Mouse (Mus musculus) liver, embryonic 13.5 days (tissue): Measurements from ENCODE around the gene Anks6. TPM values are rescaled to one million over a fixed set of nuclear protein-coding genes. Genes with fewer than 3 reads are reported as not detected.

ENCODE experiments used
- ATAC-seq: fragments of 200-750 bp; cut with Nextera tagmentation; 2 replicates; pipeline ENCODE4 v1.8.0; 2017; ENCODE audit warnings: low read depth, mild to moderate bottlenecking, moderate number of reproducible peaks, moderate library complexity
- DNase-seq: peaks from one replicate; pipeline ENCODE4 v3.0.0; 2022
- H3K27ac ChIP-seq: fragments of 300-500 bp; sonication (generic); 2 replicates; pipeline ENCODE4 v1.5.1; 2015; ENCODE audit warnings: moderate library complexity, mild to moderate bottlenecking, inconsistent platforms
- H3K27me3 ChIP-seq: fragments of 300-500 bp; sonication (generic); 2 replicates; pipeline ENCODE4 v1.6.1; 2015; ENCODE audit warnings: mild to moderate bottlenecking, inconsistent platforms
- H3K36me3 ChIP-seq: fragments of 300-500 bp; sonication (generic); 2 replicates; pipeline ENCODE4 v1.6.1; 2015; ENCODE audit warnings: mild to moderate bottlenecking, inconsistent platforms
- H3K4me1 ChIP-seq: fragments of 300-500 bp; sonication (generic); replicated peaks from 2 replicates; pipeline ENCODE4 v1.6.1; 2015; ENCODE audit warnings: inconsistent platforms
- H3K4me2 ChIP-seq: fragments of 300-500 bp; sonication (generic); 2 replicates; pipeline ENCODE4 v1.6.1; 2015; ENCODE audit warnings: inconsistent platforms, mild to moderate bottlenecking, moderate library complexity
- H3K4me3 ChIP-seq: fragments of 300-500 bp; sonication (generic); replicated peaks from 2 replicates; pipeline ENCODE4 v1.5.1; 2015; ENCODE audit warnings: mild to moderate bottlenecking, inconsistent platforms
- H3K9ac ChIP-seq: fragments of 300-500 bp; sonication (generic); 2 replicates; pipeline ENCODE4 v1.6.1; 2015; ENCODE audit warnings: mild to moderate bottlenecking, inconsistent platforms
- H3K9me3 ChIP-seq: fragments of 300-500 bp; sonication (generic); replicated peaks from 2 replicates; pipeline ENCODE4 v1.6.1; 2016; ENCODE audit warnings: inconsistent platforms
- WGBS: fragments of 180-500 bp; shearing (Covaris S2); methylation state at CpG from one replicate; pipeline ENCODE4 v1.1.7; 2015; ENCODE audit not compliant: insufficient replicate concordance; 5-methylcytosine and 5-hydroxymethylcytosine counted together
- polyA plus RNA-seq: library from polyadenylated mRNA; unstranded; fragments of >200 nt; fragmentation: Nextera tagmentation; extraction: Ambion mirVana; gene quantifications from 2 replicates; pipeline ENCODE4 v1.2.1, GENCODE M21; 2015

The Anks6 gene
- polyA plus RNA-seq, 1 experiment from 2014 or later, result 0.10 TPM

- no peak overlapping the region for H3K9ac ChIP-seq
- H3K4me3 ChIP-seq, result no peak overlapping the region
- DNase-seq (no peak), ATAC-seq (no peak)
- no peak overlapping the region for H3K4me2 ChIP-seq
- 79% methylated on average over 10 of the region's 10 CpGs for WGBS
- H3K9me3 ChIP-seq, result no peaks in the 10 kb centered on the region
- H3K36me3 ChIP-seq, result no peaks in the 10 kb centered on the region
- H3K27ac ChIP-seq, result no peak overlapping the region
- no peaks in the 10 kb centered on the region for H3K27me3 ChIP-seq
- H3K4me1 ChIP-seq, result no peaks in the 10 kb centered on the region
Measured at GRCm38 (mm10) chr4:47039586-47039985, 17.6 kb downstream of the Anks6 start.

GRCm38 (mm10) chr4:47037321-47037657, 19.9 kb downstream of the Anks6 start:
- no peaks in the 10 kb centered on the region for H3K27me3 ChIP-seq
- H3K27ac ChIP-seq, result no peak overlapping the region
- peak; percentile 28 for DNase-seq
- no peak overlapping the region for H3K9ac ChIP-seq
- H3K36me3 ChIP-seq, result no peaks in the 10 kb centered on the region
- no peak for ATAC-seq
- no peaks in the 10 kb centered on the region for H3K9me3 ChIP-seq
- no peaks in the 10 kb centered on the region for H3K4me1 ChIP-seq
- 9% methylated on average over 5 of the region's 5 CpGs for WGBS
- no peak overlapping the region for H3K4me2 ChIP-seq
- H3K4me3 ChIP-seq, result no peak overlapping the region

GRCm38 (mm10) chr4:47036486-47037320, 20.5 kb downstream of the Anks6 start:
- no peaks in the 10 kb centered on the region for H3K9me3 ChIP-seq
- H3K9ac ChIP-seq, result no peak overlapping the region
- no peaks in the 10 kb centered on the region for H3K4me1 ChIP-seq
- 53% methylated on average over 13 of the region's 13 CpGs for WGBS
- H3K36me3 ChIP-seq, result no peaks in the 10 kb centered on the region
- no peak overlapping the region for H3K27ac ChIP-seq
- H3K4me2 ChIP-seq, result no peak overlapping the region
- ATAC-seq (no peak), DNase-seq (no peak)
- H3K27me3 ChIP-seq, result no peaks in the 10 kb centered on the region
- no peak overlapping the region for H3K4me3 ChIP-seq

GRCm38 (mm10) chr4:47035536-47035935, 21.7 kb downstream of the Anks6 start:
- Histone ChIP-seq H3K4me1 (no peaks in the 10 kb centered on the region), H3K4me2 (no peak overlapping the region), H3K36me3 (no peaks in the 10 kb centered on the region), H3K9me3 (no peaks in the 10 kb centered on the region), H3K4me3 (no peak overlapping the region), H3K27ac (no peak overlapping the region), H3K9ac (no peak overlapping the region), H3K27me3 (no peaks in the 10 kb centered on the region)
- ATAC-seq (no peak), DNase-seq (no peak)
- WGBS, result 62% methylated on average over 14 of the region's 14 CpGs

- 65% methylated on average over 8 of the region's 8 CpGs for WGBS
- Histone ChIP-seq H3K27ac (no peak overlapping the region), H3K9ac (no peak overlapping the region), H3K36me3 (no peaks in the 10 kb centered on the region), H3K9me3 (no peaks in the 10 kb centered on the region), H3K4me2 (no peak overlapping the region), H3K27me3 (no peaks in the 10 kb centered on the region), H3K4me3 (no peak overlapping the region), H3K4me1 (no peaks in the 10 kb centered on the region)
- DNase-seq (no peak), ATAC-seq (no peak)
Measured at GRCm38 (mm10) chr4:47032171-47032570, 25.1 kb downstream of the Anks6 start.

- Histone ChIP-seq H3K9ac (no peak overlapping the region), H3K4me3 (no peak overlapping the region), H3K27me3 (no peaks in the 10 kb centered on the region), H3K27ac (no peak overlapping the region), H3K9me3 (no peaks in the 10 kb centered on the region), H3K4me1 (no peaks in the 10 kb centered on the region), H3K4me2 (no peak overlapping the region), H3K36me3 (no peaks in the 10 kb centered on the region)
- ATAC-seq (no peak), DNase-seq (no peak)
- WGBS, result 52% methylated on average over 5 of the region's 5 CpGs
Measured at GRCm38 (mm10) chr4:47028791-47029190, 28.4 kb downstream of the Anks6 start.

GRCm38 (mm10) chr4:47023949-47024348, 33.3 kb downstream of the Anks6 start:
- Histone ChIP-seq H3K27me3 (no peaks in the 10 kb centered on the region), H3K9ac (no peak overlapping the region), H3K36me3 (no peaks in the 10 kb centered on the region), H3K4me2 (no peak overlapping the region), H3K27ac (no peak overlapping the region), H3K4me3 (no peak overlapping the region), H3K4me1 (no peaks in the 10 kb centered on the region), H3K9me3 (no peaks in the 10 kb centered on the region)
- no peak for DNase-seq
- WGBS, result 60% methylated on average over 6 of the region's 6 CpGs
- no peak for ATAC-seq

GRCm38 (mm10) chr4:47022804-47023603, 34.2 kb downstream of the Anks6 start:
- no peak for ATAC-seq
- Histone ChIP-seq H3K9ac (no peak overlapping the region), H3K9me3 (no peaks in the 10 kb centered on the region), H3K36me3 (no peaks in the 10 kb centered on the region), H3K27ac (no peak overlapping the region), H3K4me1 (no peaks in the 10 kb centered on the region), H3K4me2 (no peak overlapping the region), H3K4me3 (no peak overlapping the region), H3K27me3 (no peaks in the 10 kb centered on the region)
- 50% methylated on average over 10 of the region's 10 CpGs for WGBS
- no peak for DNase-seq

- Histone ChIP-seq H3K9me3 (no peaks in the 10 kb centered on the region), H3K36me3 (no peaks in the 10 kb centered on the region), H3K4me1 (0 out of 2 replicates have a peak, but pooled peaks cover under 1% of the 10 kb centered on the region), H3K9ac (no peak overlapping the region), H3K27me3 (no peaks in the 10 kb centered on the region), H3K4me2 (no peak overlapping the region), H3K4me3 (no peak overlapping the region), H3K27ac (no peak overlapping the region)
- WGBS, result 7% methylated on average over 5 of the region's 5 CpGs
- DNase-seq, result peak; percentile 22
- no peak for ATAC-seq
Measured at GRCm38 (mm10) chr4:47020563-47020962, 36.7 kb downstream of the Anks6 start.

GRCm38 (mm10) chr4:47015156-47015555, 42.1 kb downstream of the Anks6 start:
- Histone ChIP-seq H3K27me3 (no peaks in the 10 kb centered on the region), H3K4me1 (peaks cover 5% of the 10 kb centered on the region; the same call in 1 of the 2 replicates), H3K9me3 (no peaks in the 10 kb centered on the region), H3K4me3 (no peak overlapping the region), H3K36me3 (no peaks in the 10 kb centered on the region), H3K27ac (no peak overlapping the region), H3K4me2 (no peak overlapping the region), H3K9ac (no peak overlapping the region)
- no peak for ATAC-seq
- 14% methylated on average over 3 of the region's 3 CpGs for WGBS
- DNase-seq, result no peak

GRCm38 (mm10) chr4:47012476-47012875, 44.8 kb downstream of the Anks6 start:
- Histone ChIP-seq H3K27me3 (no peaks in the 10 kb centered on the region), H3K9me3 (no peaks in the 10 kb centered on the region), H3K36me3 (no peaks in the 10 kb centered on the region), H3K27ac (no peak overlapping the region), H3K9ac (no peak overlapping the region), H3K4me3 (no peak overlapping the region), H3K4me1 (peaks cover 5% of the 10 kb centered on the region; the same call in 1 of the 2 replicates), H3K4me2 (no peak overlapping the region)
- DNase-seq (no peak), ATAC-seq (no peak)
- WGBS, result 61% methylated on average over 10 of the region's 10 CpGs
